Mouse (Mus musculus) adrenal gland, postnatal 4 days (tissue): ENCODE results near the gene Bspry. TPM values are rescaled to one million over a fixed set of nuclear protein-coding genes. Genes with fewer than 3 reads are reported as not detected.
"Not testable (repeated sequence)": the region's sequence is repeated elsewhere in the genome, so short reads cannot be mapped to it uniquely, and the experiment has no call there.

Experiments used
- DNase-seq, 2 experiments: peaks; one replicate each; pipeline ENCODE4 v3.0.0; 2021 to 2022; ENCODE audit warnings: low spot score in 2 of 2, mixed read lengths in 2 of 2
- long read RNA-seq, 2 experiments: library from polyadenylated mRNA; stranded (forward); transcript quantifications; one replicate each; pipeline ENCODE4 v2.0.0; 2021
- total RNA-seq, 2 experiments: library from RNA; stranded (reverse); gene quantifications; 2 replicates each; pipeline ENCODE4 v1.2.3; 2021

Gene Bspry
- 1 to 10 TPM; 2.7 to 4.6 TPM for total RNA-seq
- long read RNA-seq, experiment 1, transcript Bspry-202 (6 exons, 2,167 nt), result major isoform, 8 of 10 reads
- long read RNA-seq, experiment 1, partial matches to known transcripts, result 1 of 10 reads
- long read RNA-seq, experiment 1, other reads (novel, unspliced or antisense), result 1 of 10 reads
- long read RNA-seq, experiment 2, transcript Bspry-202 (6 exons, 2,167 nt), result major isoform, 9 of 17 reads
- long read RNA-seq, experiment 2, partial matches to known transcripts, result 2 of 17 reads
- long read RNA-seq, experiment 2, other reads (novel, unspliced or antisense), result 3 of 17 reads

DNA sequence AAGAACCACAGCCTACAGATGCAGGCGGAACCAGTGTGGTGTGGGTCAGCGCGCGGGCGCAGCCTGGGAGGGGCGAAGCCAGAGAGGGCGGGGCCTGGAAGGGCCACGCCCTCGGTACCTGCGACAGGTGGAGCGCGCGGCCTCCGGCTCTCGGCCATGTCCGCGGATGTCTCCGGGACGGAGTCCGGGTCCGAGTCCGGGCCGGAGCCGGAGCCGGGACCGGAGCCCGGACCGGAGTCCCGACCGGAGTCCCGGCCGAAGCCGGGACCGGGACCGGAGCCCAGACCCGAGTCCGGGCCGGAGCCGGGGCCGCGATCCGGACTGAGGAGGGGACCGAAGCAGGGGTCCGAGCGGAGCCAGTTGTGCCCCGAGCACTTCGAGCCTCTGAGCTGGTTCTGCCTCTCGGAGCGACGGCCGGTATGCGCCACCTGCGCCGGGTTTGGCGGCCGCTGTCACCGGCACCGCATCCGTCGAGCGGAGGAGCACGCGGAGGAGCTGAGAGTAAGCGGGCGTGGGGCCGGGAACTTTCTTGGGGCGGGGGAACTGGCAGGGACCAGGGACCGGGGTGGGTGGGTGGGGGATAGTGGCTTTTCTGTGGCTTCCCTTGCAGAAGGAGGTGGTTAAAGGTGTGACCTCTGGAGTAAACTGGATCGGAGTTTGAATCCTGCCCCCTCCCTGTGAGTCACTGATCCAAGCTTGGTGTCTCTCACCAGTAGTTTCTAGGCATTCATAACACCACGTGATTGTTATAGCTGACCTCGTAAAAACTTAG is at the start of gene Bspry:
Bspry (plus strand) TSS at position 117 of the 772 bp plus-strand sequence.
- DNase-seq, result no peak

DNA sequence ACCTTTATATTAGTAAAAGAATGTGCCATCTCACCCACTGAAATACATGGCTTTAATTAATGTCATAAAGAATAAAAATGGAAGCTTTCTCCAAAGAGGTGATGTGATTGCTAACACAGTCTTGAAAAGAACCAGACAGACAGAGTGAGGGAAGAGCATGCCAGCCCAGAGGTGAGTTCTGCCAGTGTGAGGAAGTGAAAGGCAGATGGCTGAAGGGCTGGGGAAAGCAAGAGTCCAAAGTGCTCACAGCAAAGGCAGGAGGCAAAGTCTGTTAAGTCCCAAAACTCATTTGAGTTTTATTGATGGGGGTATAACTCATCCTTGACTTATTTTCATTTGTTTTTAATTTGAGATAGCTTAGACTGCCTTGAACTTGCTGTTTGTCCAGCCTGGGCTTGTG is 49.2 kb upstream of the Bspry start:
- no peak for DNase-seq

DNA sequence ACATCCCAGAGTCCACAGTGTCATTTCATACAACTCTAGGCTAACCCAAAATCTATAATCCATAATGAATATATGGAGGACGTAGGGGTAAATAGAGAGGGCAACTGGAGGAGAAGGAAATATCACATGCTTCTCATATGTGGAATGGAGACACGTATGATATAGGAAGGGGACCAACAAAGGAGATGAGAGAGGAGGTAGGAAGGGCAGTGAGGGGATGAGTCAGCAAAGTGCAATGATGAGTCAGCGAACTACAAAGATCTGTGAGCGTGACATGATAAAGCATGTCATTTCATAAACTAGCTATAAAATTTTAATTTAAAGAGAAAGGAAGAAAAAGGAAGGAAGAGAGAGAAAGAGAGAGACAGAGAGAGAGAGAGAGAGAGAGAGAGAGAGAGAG is 48.3 kb upstream of the Bspry start:
- no peak for DNase-seq

DNA sequence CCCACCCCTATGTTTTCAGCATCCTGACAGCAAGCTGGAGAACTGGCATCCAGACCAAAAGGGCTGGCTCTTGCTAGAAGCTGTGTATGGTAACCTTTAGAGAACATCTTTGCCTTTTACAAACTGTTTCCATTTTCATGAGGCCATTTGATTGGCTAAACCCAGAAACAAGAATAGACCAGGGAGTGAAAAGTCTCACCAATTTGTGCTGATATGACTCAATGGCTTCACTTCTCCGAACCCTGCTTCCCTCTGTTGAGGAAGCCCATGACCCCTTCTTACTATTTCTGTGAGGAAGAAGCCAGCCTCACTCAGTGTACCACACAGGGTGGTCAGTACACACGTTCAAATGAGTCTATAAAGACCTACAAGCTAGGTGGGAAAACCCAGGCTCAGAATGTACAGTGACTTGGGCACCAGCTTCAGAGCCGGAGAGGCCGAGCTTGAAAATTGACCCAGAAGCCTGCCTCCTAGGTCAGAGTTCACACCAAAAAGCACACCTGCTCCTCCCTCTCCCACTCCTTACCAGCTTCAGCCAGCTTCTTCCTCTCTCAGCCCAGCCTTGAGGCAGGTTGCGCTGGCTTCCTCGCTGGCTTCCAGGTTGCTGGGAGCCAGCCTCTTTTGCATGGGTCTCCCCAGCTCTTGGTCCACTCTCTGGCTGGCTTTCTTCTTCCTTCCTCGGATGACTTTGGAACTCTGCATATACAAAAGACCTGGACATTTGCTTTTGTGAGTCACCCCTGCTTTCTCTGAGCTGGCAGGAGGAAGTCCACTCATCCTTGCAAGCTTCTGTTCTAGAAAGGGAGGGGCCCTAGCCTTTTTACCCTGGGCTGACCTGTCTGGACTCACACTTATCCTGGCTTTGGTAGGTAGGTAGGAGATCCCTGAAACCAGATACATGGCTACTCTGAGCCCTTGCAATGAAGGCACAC is 45.6 kb upstream of the Bspry start:
- no peak for DNase-seq

DNA sequence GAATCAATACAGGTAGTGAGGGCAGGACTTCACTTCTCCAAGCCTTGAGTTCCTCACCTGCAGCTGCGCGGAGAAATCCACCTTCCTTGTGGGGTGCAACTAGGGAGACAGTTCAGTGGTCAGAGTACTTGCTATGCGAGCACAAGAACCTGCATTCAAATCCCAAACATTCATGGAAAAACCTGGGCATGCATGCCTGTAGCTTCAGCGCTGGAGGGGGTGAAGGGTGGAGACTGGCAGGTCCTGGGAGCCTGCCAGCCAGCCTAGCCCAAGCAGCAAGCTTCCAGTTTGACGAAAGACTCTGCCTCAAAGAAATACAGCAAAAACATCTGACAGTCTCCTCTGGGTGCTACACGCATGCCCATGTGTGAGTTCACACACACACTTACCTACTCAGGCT is 44.8 kb upstream of the Bspry start, which contains the start of gene Rnf183:
Rnf183 (minus strand) TSS at position 172 of the 400 bp plus-strand sequence.
- DNase-seq, result no peak

DNA sequence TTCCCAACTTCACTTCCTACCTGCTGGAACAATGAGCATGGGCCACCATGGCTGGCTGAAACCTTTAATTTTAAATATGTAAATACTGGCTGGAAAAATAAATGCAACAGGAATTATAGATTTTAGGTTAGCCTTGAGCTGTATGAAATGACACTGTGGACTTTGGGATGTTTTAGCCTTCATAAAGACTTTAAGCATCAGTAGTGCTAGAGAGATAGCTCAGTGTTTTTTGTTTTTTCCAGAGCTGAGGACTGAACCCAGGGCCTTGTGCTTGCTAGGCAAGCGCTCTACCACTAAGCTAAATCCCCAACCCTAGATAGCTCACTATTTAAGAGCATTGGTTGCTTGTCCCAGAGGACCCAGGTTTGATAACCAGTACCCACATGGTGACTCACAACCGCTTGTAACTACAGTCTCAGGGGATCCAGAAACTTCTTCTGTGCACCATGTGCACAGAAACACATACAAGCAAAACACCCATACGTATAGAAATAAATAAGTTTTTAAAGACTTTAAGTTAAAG is 42.5 kb upstream of the Bspry start:
- DNase-seq, result no peak

DNA sequence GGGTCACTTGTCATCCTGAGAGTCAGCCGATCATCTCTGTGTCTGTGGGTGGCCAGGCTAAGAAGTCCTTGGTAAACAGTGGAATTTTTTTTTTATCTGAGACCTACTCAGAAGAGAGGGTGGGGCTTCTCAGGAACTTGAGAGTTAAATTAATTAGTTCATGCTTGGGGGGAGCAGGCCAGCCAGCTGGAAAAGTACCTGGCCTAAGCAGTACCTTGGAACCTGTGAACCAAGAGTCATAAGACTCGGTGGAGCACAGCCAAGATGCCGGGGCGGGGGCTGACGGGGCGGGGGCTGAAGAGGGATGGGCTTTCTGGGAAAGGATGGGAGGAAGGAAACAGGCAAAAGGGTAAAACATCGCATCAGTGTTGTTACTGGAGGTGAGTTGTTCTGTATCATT is 42.0 kb upstream of the Bspry start:
- DNase-seq, result no peak

DNA sequence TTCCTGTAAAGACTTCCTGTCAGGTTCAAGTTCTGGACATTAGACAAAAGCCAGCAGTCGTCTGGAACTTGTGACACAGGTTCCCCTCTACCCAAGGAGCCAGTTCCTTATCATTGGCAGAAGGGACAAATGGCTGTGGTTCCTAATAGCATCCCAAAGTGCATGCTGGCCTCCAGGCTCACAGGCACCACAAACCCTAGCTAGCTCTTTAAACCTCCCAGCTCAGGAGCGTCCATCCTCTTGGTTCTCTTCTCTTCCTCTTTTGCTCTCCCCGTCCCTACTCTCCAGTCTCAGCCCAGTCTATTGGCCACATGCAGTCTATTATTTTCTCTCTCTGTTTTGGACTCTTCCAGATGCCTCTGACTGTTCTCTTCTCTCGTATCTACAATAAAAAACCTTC is 40.1 kb upstream of the Bspry start:
- no peak for DNase-seq

DNA sequence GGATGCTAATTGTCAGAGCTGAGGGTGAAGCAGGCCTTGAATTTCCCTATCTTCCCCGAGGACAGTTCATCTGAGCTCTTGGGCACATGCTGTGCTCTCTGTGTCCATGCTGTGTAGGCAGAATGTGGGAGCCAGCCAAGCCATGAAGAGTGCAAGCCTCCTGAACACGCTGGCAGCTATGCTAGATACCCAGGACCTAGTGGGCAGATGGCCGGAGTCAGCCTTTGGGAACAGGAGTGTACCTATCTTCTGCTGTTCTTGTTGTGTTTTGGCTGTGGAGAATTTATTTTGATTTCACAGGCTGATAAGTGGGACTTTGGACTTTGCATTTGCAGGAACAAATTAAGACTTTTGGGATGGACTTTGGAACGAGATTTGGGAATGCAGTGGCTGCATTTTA is 39.3 kb upstream of the Bspry start:
- DNase-seq, result no peak

DNA sequence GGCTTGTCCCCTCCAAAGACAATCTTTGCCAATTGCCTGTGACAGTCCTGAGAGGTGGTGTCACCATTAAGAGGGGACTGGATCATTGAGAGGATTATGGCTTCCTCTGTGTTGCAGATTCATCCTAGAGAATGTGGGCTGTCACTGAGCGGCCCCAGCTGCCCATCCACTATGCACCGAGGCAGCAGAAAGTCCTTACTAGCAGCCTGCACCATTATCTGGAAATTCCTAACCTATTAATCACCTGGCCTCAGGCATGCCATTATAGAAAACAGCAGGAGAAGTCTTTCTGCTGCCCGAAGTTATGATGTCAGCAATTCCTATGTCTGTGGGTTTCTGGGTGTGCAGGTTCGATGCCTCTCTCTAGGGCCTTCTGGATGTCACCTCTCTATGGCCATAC is 38.9 kb upstream of the Bspry start:
- DNase-seq, result no peak

DNA sequence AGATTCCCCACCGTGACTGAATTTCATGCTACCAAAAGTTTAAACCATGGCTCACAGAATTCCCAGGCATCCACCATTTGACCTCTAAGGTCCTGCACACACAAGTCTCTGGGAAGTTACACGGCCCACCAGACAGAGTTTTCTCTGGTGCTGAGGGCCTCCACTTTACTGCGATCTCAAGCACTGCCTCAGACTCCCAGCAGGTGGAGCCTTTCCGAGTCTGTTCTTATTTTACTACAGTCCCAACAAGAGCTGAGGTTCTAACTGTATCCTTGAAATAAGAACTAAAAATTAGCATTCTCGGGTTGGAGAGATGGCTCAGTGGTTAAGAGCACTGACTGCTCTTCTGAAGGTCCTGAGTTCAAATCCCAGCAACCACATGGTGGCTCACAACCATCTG is 24.9 kb upstream of the Bspry start:
- DNase-seq, result no peak

DNA sequence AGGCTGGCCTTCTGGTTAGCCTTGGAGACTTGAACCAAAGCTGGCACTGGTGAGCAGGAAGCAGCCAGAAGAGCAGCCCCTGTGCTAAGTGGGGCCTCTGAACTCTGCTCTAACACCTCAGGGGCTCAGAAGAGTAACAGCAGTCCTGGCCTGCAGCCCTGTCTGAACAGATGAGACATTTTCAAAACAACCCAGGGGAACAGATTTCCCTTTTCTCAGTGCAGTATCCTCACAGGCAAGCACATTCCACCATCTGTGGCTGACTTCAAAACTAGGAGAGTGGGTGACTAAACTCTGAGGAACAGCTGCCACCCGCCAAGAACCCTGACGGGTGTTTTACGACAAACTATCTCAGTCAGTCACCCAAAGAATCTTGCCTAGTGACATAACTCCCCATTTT is 20.8 kb upstream of the Bspry start:
- DNase-seq, result no peak

DNA sequence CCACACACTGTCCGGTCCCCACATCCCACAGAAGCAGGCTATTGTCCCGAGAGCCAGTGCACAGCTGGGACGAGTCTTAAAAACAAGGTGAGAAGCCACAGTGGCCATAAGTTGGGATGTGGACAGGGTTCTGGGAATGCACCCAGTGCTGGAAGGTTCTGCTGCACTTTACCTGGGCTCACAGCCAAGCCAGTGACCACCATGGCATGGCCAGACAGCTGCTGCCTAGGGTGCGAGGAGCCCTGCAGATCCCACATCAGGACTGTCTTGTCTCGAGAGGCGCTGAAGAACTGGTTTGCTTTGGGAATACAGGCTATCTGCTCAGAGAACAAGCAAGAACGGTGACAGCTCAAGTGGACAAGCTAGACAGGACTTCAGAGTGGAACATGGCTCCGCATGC is 19.5 kb upstream of the Bspry start:
- no peak for DNase-seq

DNA sequence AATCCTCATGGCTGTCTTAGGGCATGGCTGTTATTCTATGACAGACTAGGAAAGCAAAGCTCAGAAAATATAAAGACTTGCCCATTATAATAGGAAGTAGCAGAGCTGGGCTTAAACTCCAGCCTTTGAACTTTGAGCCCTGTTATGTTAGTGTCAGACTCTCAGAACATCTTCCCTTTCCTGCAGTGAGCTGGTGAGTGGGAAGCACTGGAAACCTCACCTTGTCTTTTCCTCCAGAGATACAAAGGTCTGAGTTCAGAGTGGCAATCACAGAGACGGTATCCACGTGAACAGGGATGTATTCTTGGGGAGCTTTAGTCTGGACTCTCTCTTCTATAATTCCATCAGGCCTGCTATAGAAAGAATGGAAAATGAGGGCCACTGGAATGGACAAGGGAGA is 16.7 kb upstream of the Bspry start:
- DNase-seq, result no peak

DNA sequence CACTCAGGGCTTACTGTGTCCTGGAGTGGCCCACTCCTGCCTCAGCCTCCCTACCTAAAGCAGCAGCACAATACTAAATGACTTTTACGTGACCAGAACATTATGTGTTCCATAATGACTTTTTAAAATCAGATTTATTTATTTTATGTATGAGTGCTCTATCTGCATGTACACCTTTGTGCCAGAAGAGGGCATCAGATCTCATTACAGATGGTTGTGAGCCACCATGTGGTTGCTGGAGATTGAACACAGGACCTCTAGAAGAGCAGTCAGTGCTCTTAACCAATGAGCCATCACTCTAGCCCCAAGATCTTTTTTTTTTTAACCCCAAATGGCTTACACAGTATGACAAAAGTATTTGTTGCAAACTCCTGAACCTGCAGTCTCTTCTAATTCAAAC is 11.7 kb upstream of the Bspry start:
- DNase-seq, result no peak

DNA sequence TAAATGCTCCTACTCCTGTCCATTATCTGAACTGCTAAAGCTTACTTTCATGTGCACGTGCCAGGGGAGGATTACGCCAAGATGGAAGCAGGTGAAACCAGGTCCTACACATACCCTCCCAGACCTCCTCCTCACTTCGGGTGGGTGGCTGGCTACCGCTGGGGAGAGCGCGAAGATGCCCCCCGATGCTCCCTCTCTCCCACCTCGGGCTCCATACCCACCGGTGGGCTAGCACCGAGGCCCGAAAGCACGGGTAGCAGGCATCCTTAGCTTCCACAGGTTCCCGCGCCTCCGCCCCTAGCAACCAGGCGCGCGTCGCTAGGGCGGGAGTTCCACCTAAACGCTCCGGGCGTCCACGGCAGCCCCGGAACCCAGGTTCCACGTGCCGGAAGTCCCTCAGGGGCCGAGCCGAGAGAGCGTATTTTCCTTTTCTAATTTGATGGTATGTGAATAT is 9.2 kb upstream of the Bspry start, which contains the start of gene Wdr31:
Wdr31 (minus strand) TSS at position 299 of the 454 bp plus-strand sequence.
- peak; percentile 51 to 71 for DNase-seq

DNA sequence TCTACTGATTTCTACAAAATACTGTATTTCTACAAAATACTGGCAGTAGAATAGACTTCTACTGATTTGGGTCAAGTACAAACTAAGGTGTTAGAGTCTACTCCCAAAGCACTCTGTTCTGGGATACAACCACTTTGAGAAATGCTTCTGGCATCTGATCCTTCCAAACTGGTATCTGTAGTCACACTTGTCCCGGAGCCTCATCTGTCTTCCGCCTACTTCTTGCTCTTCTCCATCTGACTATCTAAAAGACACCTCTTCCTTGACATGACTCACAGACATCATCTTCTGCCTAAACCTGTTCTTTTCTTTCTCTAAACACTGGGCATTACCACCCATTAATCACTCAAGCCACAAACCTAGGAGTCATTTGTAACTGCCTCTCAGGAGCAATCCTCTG is 7.8 kb upstream of the Bspry start:
- DNase-seq, result no peak

DNA sequence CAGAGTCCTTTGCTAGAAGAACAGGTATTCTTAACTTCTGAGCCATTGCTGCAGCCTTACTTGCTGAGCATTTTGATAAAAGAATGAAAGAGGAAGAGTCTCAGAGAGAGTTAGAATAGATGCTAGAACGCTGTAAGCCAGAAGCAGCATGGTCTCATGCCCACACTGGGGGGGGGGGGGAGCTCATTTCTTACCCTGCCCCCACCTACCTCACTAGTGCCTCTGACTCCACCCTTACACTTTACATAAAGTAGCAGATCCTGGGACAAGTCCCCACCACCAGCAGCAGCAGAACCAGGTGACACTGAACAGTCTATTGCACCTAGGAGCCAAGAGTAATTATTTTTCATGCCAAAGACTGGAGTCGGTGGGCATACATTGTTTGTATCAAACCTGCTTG is 4.7 kb upstream of the Bspry start:
- no peak for DNase-seq

DNA sequence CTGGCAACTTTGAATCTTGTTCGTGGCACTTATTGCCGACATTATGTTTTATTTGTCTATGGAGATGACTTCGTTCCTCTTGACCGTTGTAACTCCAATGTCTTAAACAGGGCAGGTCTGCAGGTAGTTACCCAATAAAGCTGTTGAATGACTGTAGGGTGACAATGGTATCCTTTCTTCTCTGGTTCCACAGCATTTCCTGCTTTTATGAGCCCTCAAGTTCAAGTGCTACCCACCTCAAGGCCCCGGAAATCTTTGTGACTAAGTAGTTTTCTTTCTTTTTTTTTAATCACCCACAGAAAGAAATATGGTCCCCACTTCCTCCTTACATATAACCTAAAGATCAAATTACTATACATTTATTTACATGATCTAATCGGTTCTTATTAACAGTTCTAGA is 4.1 kb upstream of the Bspry start:
- DNase-seq, result no peak

DNA sequence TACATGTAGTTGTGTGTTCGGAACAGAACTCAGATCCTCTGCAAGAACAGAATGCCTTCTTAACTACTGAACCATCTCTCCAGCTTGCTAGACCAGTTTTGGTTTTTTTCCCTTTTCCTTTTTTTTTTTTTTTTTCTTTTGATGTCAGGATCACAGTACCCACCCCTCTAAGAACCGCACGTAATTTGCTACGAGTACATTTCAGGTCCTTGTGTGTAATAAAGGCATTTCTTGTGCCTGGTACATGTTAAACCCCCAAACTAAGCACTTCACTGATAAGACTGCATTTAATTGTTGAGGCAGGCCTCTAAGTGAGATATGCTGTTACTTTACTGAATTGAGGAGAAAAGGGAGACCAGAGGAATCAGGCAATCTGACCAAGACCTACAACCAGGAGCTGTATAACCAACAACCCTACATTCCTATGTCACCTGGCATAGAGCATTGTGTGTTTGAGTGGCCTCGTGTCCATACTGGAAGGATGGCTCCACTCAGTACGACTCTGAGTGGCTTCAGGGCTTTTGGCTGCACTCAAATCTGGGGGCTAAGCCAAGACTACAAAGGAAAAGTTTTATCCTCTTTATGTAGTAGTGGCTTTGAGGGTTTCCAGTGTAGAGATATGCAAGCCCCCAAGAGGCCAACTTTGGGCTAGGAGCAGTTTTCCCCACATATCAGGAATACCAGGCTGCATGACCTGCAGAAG is 2.2 kb upstream of the Bspry start:
- no peak for DNase-seq

DNA sequence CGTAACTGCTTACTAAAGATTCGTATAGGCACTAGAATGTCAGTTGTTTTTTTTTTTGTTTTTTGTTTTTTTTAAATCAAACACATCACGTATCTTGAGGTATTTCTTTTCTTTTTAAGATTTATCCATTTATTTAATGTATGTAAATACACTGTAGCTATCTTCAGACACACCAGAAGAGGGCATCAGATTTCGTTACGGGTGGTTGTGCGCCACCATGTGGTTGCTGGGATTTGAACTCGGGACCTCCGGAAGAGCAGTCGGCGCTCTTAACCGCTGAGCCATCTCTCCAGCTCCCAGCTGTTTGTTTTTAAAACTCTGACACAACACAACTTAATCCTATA is 288 bp upstream of the Bspry start:
- DNase-seq, result not testable (repeated sequence)
